Mouse (Mus musculus) NIH3T3 (cell line): ENCODE data around the gene Sh3bp4.

Experiments
- DNase-seq: peaks from one replicate; pipeline ENCODE4 v3.0.0-alpha.2; 2012; ENCODE audit warnings: low read depth

The Sh3bp4 gene

DNA sequence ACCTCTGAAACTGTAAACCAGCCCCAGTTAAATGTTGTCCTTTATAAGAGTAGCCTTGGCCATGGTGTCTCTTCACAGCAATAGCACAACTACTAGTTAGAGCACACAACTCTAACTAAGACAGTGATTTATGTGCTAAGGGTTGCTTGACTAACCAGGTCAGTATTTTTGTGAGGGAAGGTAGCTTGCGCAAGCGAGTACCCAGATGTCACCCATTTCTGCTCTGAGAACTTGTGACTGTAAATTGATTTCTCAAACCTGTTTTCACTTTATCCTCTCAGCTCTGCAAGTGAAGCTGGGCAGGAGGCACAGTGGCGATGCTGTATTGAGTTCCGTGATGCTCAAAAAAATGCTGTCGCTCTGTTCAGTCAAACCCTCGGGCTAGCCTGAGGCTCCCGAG, 117.2 kb downstream of the Sh3bp4 start:
- peak; percentile 60 for DNase-seq

DNA sequence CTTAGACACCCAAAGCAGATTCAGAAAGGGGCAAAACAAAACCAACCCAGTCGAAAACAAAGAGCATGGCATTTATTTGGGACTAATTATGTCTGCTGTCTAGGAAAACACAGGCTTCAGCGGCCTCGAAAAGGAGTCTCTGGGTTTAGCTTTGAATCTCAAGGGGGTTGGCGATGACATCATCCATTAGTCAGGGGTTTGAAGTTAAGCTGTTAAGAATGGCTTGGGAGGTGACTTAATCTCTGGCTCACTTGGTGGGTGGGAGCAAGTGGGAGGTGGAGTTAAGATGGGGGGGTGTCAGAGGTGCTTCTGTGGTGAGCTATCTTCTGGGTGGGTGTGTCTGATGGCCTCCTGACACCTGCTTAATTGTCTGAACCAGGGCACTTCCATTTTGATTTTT, 117.9 kb downstream of the Sh3bp4 start:
- DNase-seq = peak; percentile 78

DNA sequence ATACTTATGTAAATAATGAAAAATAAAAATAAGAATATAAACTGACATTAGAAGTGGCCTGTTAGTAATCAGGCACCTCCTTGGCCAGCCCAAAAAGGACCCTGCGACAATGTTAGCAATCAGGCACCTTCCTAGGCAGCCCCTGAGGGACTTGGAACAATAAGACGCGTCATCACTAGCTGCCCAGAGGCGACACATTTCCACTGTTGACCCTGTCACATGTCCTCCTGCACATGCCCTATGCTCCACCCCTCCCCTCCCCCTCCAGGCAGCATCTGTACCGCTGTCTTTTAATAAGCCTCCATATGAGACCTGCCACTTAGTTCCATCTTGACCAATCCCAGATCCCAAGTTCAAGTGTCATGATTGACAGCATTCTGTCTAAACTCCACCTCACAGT, 119.0 kb downstream of the Sh3bp4 start:
- DNase-seq = no peak

DNA sequence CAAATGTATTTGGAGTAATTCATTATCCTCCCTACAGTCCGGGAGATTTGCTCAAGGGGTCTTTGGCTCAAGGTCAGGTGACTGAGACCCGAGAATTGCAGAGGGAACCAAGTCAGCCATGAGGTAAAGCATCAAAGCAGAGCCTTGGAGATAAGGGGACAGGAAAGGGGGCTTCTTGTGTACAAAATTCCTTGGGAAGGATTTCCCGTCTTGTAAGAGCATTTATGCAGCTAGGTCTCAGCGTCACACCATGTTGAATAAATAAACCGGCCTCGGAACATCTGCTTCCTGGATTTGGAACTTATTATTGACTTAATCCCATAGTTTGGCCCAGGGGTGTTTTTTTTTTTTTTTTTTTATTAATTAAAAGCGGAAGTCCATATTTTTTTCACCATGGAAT, 120.4 kb downstream of the Sh3bp4 start:
- no peak for DNase-seq

DNA sequence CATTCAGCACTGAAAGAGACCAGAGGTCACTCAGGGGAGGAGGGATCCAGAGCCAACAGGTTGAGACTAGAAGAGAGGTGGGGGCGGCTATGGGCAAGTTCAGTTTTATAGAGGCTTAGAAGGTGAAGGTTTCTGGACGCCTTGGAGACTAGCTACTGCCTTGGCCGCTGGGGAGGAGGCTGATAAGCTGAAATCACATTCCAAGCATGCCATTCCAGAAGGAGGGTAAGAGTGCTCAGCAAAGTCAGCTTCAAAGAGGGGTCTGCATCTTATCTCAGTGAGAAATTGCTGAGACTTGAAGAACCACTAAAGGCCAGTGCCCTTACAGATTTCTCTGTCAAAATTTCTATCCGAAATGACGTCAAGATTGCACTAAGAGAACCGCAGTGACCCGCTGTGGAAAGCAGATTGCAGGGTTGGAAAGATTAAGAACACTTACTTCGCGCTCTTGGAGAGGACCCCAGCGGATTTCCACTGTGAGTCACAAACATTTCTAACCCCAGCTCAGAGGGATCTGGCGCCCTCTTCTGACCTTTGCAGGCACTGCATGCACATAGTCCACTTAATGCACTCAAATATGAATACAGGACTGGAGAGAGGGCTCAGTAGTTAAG, 121.0 kb downstream of the Sh3bp4 start:
- peak; percentile 92 for DNase-seq

DNA sequence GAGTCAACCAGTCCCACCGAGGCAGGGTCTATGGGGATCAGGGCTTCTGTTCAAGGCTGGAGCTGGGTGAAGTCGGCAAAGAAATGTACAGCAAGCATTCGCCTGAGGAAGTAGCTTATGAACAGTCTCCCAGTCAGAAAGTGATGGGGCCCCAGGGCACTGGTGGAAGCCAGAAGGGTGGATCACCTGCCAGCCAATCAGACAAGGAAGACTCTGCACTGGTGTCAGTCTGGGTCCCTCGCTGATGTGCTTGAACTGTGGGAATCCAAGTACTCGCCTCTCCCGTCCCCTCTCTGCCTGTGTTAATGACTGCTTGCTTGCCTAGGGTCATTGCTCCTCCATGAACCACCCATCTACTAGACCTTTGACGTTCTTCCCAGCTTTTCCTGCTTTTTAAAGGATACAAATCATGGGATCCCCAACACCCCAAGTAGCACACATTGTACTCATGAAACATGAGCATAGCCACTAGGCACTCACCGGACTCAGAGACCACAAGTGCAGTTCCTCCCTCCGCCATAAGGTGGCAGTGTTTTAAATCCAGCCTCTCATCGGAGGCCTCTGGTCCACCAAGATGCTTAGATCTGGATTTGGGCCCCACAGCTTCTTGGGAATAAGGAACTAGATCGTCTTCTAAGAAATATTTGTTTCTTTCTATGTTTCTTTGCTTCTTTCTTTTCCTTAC, 122.5 kb downstream of the Sh3bp4 start:
- no peak for DNase-seq

DNA sequence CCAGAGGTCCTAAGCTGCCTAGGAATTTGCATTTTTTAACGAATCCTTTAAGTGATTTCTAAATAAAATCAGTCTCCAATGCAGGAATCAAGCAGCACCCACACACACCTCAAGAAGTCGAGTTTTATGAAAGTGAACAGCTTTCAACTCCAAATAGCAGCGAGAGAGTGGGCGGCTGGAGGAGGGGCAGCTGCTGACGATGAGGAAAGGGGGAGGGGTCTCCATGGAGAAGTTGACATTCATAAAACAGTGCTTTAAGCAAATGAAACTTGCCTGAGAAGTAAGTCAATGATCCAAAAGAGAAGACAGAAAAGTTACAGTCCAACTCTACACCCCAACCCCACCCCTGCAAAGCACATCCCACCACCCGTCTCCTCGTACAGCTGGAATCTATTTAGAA, 123.4 kb downstream of the Sh3bp4 start:
- DNase-seq = no peak

DNA sequence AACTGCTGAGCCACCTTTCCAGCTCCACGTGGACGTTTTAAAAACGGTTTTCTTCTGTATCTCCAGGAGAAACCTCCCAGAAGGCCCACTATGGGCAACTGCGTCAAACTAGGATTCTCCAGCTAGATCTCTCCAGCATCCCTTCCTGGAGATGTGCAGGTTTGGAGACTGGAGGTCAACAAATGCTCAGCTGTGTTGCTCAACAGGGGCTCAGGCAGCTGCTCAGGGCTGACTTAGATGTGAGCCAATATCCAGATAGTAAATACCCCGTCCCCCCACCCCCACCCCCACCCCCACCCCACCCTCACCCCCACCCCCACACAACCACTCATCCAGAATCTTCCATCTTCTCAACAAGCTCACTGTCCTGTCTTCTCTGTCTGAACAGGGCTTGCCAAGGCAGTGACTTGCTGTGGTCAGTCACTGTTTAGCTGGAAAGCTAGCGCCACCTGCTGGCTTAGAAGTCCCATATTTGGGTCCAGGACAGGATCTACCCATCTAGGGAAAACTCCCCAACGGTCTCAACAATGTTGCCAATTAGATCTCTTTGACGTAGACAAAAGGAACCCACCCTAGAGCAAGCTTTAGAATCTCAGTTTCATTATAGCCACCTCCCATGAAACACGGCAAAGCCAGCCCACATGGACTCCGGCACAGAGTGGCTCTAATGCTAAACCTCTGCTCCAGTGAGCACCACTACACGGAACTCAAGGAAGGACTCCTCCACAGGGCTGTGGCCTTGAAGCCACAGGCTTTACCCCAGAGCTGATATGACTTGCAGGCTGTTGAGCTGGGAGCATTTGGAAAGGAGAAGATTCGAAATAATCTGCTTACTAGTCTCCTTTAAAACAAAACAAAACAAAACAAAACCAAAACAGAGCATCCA, 125.9 kb downstream of the Sh3bp4 start:
- DNase-seq = peak; percentile 89
